Mouse (Mus musculus) liver, postnatal 0 days (tissue): ENCODE data around the gene Stambp.

Source experiments
- CTCF ChIP-seq: sonication (generic); IDR thresholded peaks from 2 replicates; pipeline ENCODE4 v1.5.1; 2016; ENCODE audit warnings: antibody characterized with exemption, low read depth
- EP300 ChIP-seq: IDR thresholded peaks from 2 replicates; pipeline ENCODE4 v1.6.1; 2016; ENCODE audit warnings: antibody characterized with exemption, low read depth, mild to moderate bottlenecking

DNA sequence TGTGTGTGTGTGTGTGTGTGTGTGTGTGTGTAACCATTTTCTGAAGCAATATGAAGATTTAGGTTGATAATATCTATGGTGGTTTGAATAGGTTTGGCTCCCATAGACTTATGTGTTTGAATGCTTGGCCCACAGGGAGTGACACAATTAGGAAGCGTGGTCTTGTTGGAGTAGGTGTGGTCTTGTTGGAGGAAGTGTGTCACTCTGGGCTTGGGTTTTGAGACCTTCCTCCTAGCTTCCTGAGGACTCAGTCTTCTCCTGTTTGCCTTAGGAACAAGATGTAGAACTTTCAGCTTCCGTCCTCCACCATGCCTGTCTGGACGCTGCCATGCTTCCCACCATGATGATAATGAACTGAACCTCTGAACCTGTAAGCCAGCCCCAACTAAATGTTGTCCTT is 53.9 kb downstream of the Stambp start:
- no peak for TF ChIP-seq CTCF
- no peak for TF ChIP-seq EP300
